16 mouse cellular contexts compared by ENCODE assay signal in the genomic region with DNA sequence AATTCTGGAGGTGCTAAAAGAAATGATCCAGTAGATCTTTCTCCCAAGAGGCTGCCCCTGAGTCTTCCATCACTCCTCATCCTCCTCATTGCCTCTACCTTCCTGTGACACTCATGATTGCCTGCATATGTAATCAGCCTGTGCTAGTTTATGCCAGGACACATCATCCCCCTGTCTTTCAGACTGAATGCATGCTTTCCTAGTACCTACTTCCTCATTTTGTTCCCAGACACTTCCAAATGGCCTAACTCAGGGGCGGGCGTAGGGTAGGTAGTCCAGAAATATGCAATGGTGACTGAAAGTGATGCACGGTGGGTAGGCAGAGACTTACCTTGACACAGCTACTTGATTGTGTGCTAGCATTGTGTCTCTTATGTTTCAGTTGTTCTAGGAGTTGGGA.
"Had no signal": no experiment of that assay in that cellular context is flagged by ENCODE, and none has a peak within 500 bp of the region (broad histone marks: within the 10 kb centered on the region; RNA-seq: fewer than 3 reads in every experiment).

No protein-coding gene starts in this region.

- H3K9me3 ChIP-seq: neural tube, embryonic 13.5 days; neural tube, embryonic 15.5 days; stomach, embryonic 15.5 days had no signal

- H3K27me3 ChIP-seq: neural tube, embryonic 13.5 days; neural tube, embryonic 15.5 days; stomach, embryonic 15.5 days had no signal

- H3K27ac ChIP-seq: neural tube, embryonic 13.5 days; neural tube, embryonic 15.5 days; stomach, embryonic 15.5 days; stomach, postnatal 0 days had no signal

- H3K4me1 ChIP-seq: neural tube, embryonic 13.5 days; neural tube, embryonic 15.5 days; stomach, embryonic 15.5 days had no signal

- H3K4me2 ChIP-seq: neural tube, embryonic 13.5 days; neural tube, embryonic 15.5 days; stomach, embryonic 15.5 days had no signal

- H3K4me3 ChIP-seq: neural tube, embryonic 13.5 days; neural tube, embryonic 15.5 days; stomach, embryonic 15.5 days had no signal

- H3K36me3 ChIP-seq: neural tube, embryonic 13.5 days; neural tube, embryonic 15.5 days; stomach, embryonic 15.5 days had no signal

- H3K9ac ChIP-seq: neural tube, embryonic 13.5 days; neural tube, embryonic 15.5 days; stomach, embryonic 15.5 days had no signal

- DNase-seq: retina, postnatal 1 day; right cerebral cortex, adult 18-20 months; right cerebral cortex, postnatal 14 days; right cerebral cortex, postnatal 25 days; right cerebral cortex, postnatal 4 days; spleen, adult 18-20 months; thymus, adult 18-20 months; thymus, adult 2 months; thymus, postnatal 14 days; thymus, postnatal 25 days; thymus, postnatal 36 days; thymus, postnatal 4 days had no signal
